Mouse (Mus musculus): ENCODE results near the gene Ttyh3.

GRCm38 (mm10) chr5:140575381-140575866 is 73.4 kb downstream of the Ttyh3 start:
- TF ChIP-seq POLR2A (IDR thresholded peaks at IDR 0.05; ENCODE audit: borderline replicate concordance, control insufficient read depth, low read depth, low read length) (no peak), CTCF (IDR thresholded peaks at IDR 0.05; ENCODE audit: control insufficient read depth, insufficient read depth, low read length) (no peak)
